Mouse (Mus musculus) neural tube, embryonic 12.5 days (tissue): ENCODE results near the gene Edn2. TPM values are rescaled to one million over a fixed set of nuclear protein-coding genes. Genes with fewer than 3 reads are reported as not detected.

Source experiments
- ATAC-seq: fragments of 200-750 bp; cut with Nextera tagmentation; 2 replicates; pipeline ENCODE4 v1.8.0; 2017; ENCODE audit warnings: low read depth, mild to moderate bottlenecking, moderate TSS enrichment, moderate library complexity; ENCODE audit not compliant: low FRiP score
- H3K27ac ChIP-seq: fragments of 300-500 bp; sonication (generic); 2 replicates; pipeline ENCODE4 v1.5.1; 2016
- H3K27me3 ChIP-seq: fragments of 300-500 bp; sonication (generic); replicated peaks from 2 replicates; pipeline ENCODE4 v1.6.1; 2016; ENCODE audit warnings: mild to moderate bottlenecking
- H3K36me3 ChIP-seq: fragments of 300-500 bp; sonication (generic); 2 replicates; pipeline ENCODE4 v1.6.1; 2016; ENCODE audit warnings: mild to moderate bottlenecking
- H3K4me1 ChIP-seq: fragments of 300-500 bp; sonication (generic); 2 replicates; pipeline ENCODE4 v1.6.1; 2016
- H3K4me2 ChIP-seq: fragments of 300-500 bp; sonication (generic); replicated peaks from 2 replicates; pipeline ENCODE4 v1.6.1; 2016; ENCODE audit warnings: mild to moderate bottlenecking
- H3K4me3 ChIP-seq: fragments of 300-500 bp; sonication (generic); 2 replicates; pipeline ENCODE4 v1.5.1; 2016
- H3K9ac ChIP-seq: fragments of 300-500 bp; sonication (generic); 2 replicates; pipeline ENCODE4 v1.6.1; 2016; ENCODE audit warnings: mild to moderate bottlenecking
- H3K9me3 ChIP-seq: fragments of 300-500 bp; sonication (generic); 2 replicates; pipeline ENCODE4 v1.6.1; 2016; ENCODE audit warnings: mild to moderate bottlenecking
- WGBS: fragments of 180-500 bp; shearing (Covaris S2); methylation state at CpG from one replicate; pipeline ENCODE4 v1.1.7; 2016; 5-methylcytosine and 5-hydroxymethylcytosine counted together
- polyA plus RNA-seq: library from polyadenylated mRNA; unstranded; fragments of >200 nt; fragmentation: Nextera tagmentation; extraction: Ambion mirVana; gene quantifications from 2 replicates; pipeline ENCODE4 v1.2.1, GENCODE M21; 2016

The Edn2 gene
- polyA plus RNA-seq, 1 experiment from 2014 or later, result not detected

GRCm38 (mm10) chr4:120188651-120189161, 27.7 kb downstream of the Edn2 start:
- Histone ChIP-seq H3K9ac (no peak overlapping the region), H3K4me2 (no peak overlapping the region), H3K4me3 (no peak overlapping the region), H3K4me1 (peaks cover 18% of the 10 kb centered on the region), H3K27me3 (no peaks in the 10 kb centered on the region), H3K36me3 (no peaks in the 10 kb centered on the region), H3K9me3 (no peaks in the 10 kb centered on the region), H3K27ac (no peak overlapping the region)
- WGBS, result 47% methylated on average over 10 of the region's 10 CpGs
- peak; percentile 90 for ATAC-seq

- Histone ChIP-seq H3K27me3 (no peaks in the 10 kb centered on the region), H3K27ac (no peak overlapping the region), H3K4me3 (no peak overlapping the region), H3K9me3 (no peaks in the 10 kb centered on the region), H3K4me2 (no peak overlapping the region), H3K36me3 (no peaks in the 10 kb centered on the region), H3K9ac (no peak overlapping the region), H3K4me1 (peaks cover 18% of the 10 kb centered on the region)
- ATAC-seq, result no peak
- 29% methylated on average over 2 of the region's 2 CpGs for WGBS
Measured at GRCm38 (mm10) chr4:120189941-120190340, 28.9 kb downstream of the Edn2 start.

GRCm38 (mm10) chr4:120191987-120192386, 31.0 kb downstream of the Edn2 start:
- H3K4me3 ChIP-seq, result no peak overlapping the region
- H3K4me2 ChIP-seq, result no peak overlapping the region
- peaks cover 18% of the 10 kb centered on the region for H3K4me1 ChIP-seq
- no peak overlapping the region for H3K27ac ChIP-seq
- H3K9ac ChIP-seq, result no peak overlapping the region
- no peak for ATAC-seq
- no peaks in the 10 kb centered on the region for H3K27me3 ChIP-seq
- H3K9me3 ChIP-seq, result no peaks in the 10 kb centered on the region
- WGBS, result 81% methylated on average over 2 of the region's 2 CpGs
- H3K36me3 ChIP-seq, result no peaks in the 10 kb centered on the region

GRCm38 (mm10) chr4:120194026-120194425, 33.0 kb downstream of the Edn2 start:
- H3K27me3 ChIP-seq, result no peaks in the 10 kb centered on the region
- no peak overlapping the region for H3K27ac ChIP-seq
- ATAC-seq, result no peak
- no peaks in the 10 kb centered on the region for H3K36me3 ChIP-seq
- H3K9ac ChIP-seq, result no peak overlapping the region
- H3K9me3 ChIP-seq, result no peaks in the 10 kb centered on the region
- no peak overlapping the region for H3K4me3 ChIP-seq
- no peak overlapping the region for H3K4me2 ChIP-seq
- H3K4me1 ChIP-seq, result peaks cover 10% of the 10 kb centered on the region
- WGBS, result 89% methylated on average over 5 of the region's 5 CpGs

- Histone ChIP-seq H3K4me3 (no peak overlapping the region), H3K9ac (no peak overlapping the region), H3K9me3 (no peaks in the 10 kb centered on the region), H3K36me3 (no peaks in the 10 kb centered on the region), H3K4me1 (0 out of 2 replicates have a peak, but pooled peaks cover 8% of the 10 kb centered on the region), H3K4me2 (no peak overlapping the region), H3K27me3 (no peaks in the 10 kb centered on the region), H3K27ac (no peak overlapping the region)
- no peak for ATAC-seq
Measured at GRCm38 (mm10) chr4:120194965-120195364, 34.0 kb downstream of the Edn2 start.

- no peak overlapping the region for H3K27ac ChIP-seq
- H3K4me2 ChIP-seq, result no peak overlapping the region
- H3K9me3 ChIP-seq, result no peaks in the 10 kb centered on the region
- no peak overlapping the region for H3K9ac ChIP-seq
- 35% methylated on average over 9 of the region's 9 CpGs for WGBS
- H3K36me3 ChIP-seq, result no peaks in the 10 kb centered on the region
- no peak for ATAC-seq
- H3K4me3 ChIP-seq, result no peak overlapping the region
- peaks cover 10% of the 10 kb centered on the region; the same call in 1 of the 2 replicates for H3K4me1 ChIP-seq
- no peaks in the 10 kb centered on the region for H3K27me3 ChIP-seq
Measured at GRCm38 (mm10) chr4:120199184-120199885, 38.3 kb downstream of the Edn2 start.

GRCm38 (mm10) chr4:120200551-120201266, 39.7 kb downstream of the Edn2 start:
- Histone ChIP-seq H3K27ac (no peak overlapping the region), H3K4me1 (peaks cover 10% of the 10 kb centered on the region; the same call in 1 of the 2 replicates)
- ATAC-seq, result no peak

GRCm38 (mm10) chr4:120204357-120204942, 43.4 kb downstream of the Edn2 start:
- H3K27ac ChIP-seq, result no peak overlapping the region

More at GRCm38 (mm10) chr4:120200551-120201266, 39.7 kb downstream of the Edn2 start:
- no peaks in the 10 kb centered on the region for H3K27me3 ChIP-seq
- no peak overlapping the region for H3K9ac ChIP-seq
- no peak overlapping the region for H3K4me3 ChIP-seq
- no peak overlapping the region for H3K4me2 ChIP-seq
- H3K9me3 ChIP-seq, result no peaks in the 10 kb centered on the region
- WGBS, result 82% methylated on average over 7 of the region's 7 CpGs
- H3K36me3 ChIP-seq, result no peaks in the 10 kb centered on the region

GRCm38 (mm10) chr4:120206471-120206891, 45.5 kb downstream of the Edn2 start:
- H3K4me3 ChIP-seq, result no peak overlapping the region
- H3K4me2 ChIP-seq, result no peak overlapping the region
- ATAC-seq, result no peak
- H3K9ac ChIP-seq, result no peak overlapping the region
- 77% methylated on average over 6 of the region's 6 CpGs for WGBS
- H3K27ac ChIP-seq, result no peak overlapping the region
- H3K4me1 ChIP-seq, result 0 out of 2 replicates have a peak, but pooled peaks cover 4% of the 10 kb centered on the region
- no peaks in the 10 kb centered on the region for H3K27me3 ChIP-seq
- H3K9me3 ChIP-seq, result no peaks in the 10 kb centered on the region
- H3K36me3 ChIP-seq, result no peaks in the 10 kb centered on the region

More at GRCm38 (mm10) chr4:120204357-120204942, 43.4 kb downstream of the Edn2 start:
- Histone ChIP-seq H3K27me3 (no peaks in the 10 kb centered on the region), H3K4me1 (peaks cover 7% of the 10 kb centered on the region; the same call in 1 of the 2 replicates), H3K9me3 (no peaks in the 10 kb centered on the region), H3K4me2 (no peak overlapping the region), H3K4me3 (no peak overlapping the region), H3K36me3 (no peaks in the 10 kb centered on the region), H3K9ac (no peak overlapping the region)
- WGBS, result 73% methylated on average over 9 of the region's 9 CpGs
- ATAC-seq, result no peak

GRCm38 (mm10) chr4:120212080-120212479, 51.1 kb downstream of the Edn2 start:
- H3K4me1 ChIP-seq, result peaks cover 6% of the 10 kb centered on the region; the same call in 1 of the 2 replicates
- 51% methylated on average over 6 of the region's 6 CpGs for WGBS
- H3K36me3 ChIP-seq, result no peaks in the 10 kb centered on the region
- no peaks in the 10 kb centered on the region for H3K27me3 ChIP-seq
- H3K9ac ChIP-seq, result no peak overlapping the region
- H3K9me3 ChIP-seq, result no peaks in the 10 kb centered on the region
- ATAC-seq, result no peak
- H3K27ac ChIP-seq, result no peak overlapping the region
- H3K4me3 ChIP-seq, result no peak overlapping the region
- no peak overlapping the region for H3K4me2 ChIP-seq

GRCm38 (mm10) chr4:120212812-120213211, 51.8 kb downstream of the Edn2 start:
- H3K36me3 ChIP-seq, result no peaks in the 10 kb centered on the region
- no peaks in the 10 kb centered on the region for H3K27me3 ChIP-seq
- no peak overlapping the region for H3K4me2 ChIP-seq
- H3K27ac ChIP-seq, result no peak overlapping the region
- H3K9ac ChIP-seq, result no peak overlapping the region
- H3K4me3 ChIP-seq, result no peak overlapping the region
- 28% methylated on average over 3 of the region's 3 CpGs for WGBS
- H3K9me3 ChIP-seq, result no peaks in the 10 kb centered on the region
- H3K4me1 ChIP-seq, result peaks cover 6% of the 10 kb centered on the region; the same call in 1 of the 2 replicates
- no peak for ATAC-seq
